Mouse (Mus musculus): ENCODE results near the gene Sstr5.

Sstr5 gene

GRCm38 (mm10) chr17:25474330-25475077, 22.6 kb downstream of the Sstr5 start:
- peak; percentile 21 for DNase-seq (ENCODE audit: low read depth, low spot score)

GRCm38 (mm10) chr17:25472044-25472443, 25.0 kb downstream of the Sstr5 start:
- no peak for DNase-seq (ENCODE audit: low read depth, low spot score)

GRCm38 (mm10) chr17:25471418-25471817, 25.7 kb downstream of the Sstr5 start:
- DNase-seq (ENCODE audit: low read depth, low spot score): no peak

- DNase-seq (ENCODE audit: low read depth, low spot score): peak; percentile 39
These were observed 27.3 kb downstream of the Sstr5 start for GRCm38 (mm10) chr17:25469798-25470197.

- no peak for DNase-seq (ENCODE audit: low read depth, low spot score)
These were observed 28.8 kb downstream of the Sstr5 start for GRCm38 (mm10) chr17:25468301-25468700.

- DNase-seq (ENCODE audit: low read depth, low spot score): no peak
These were observed 29.3 kb downstream of the Sstr5 start for GRCm38 (mm10) chr17:25467781-25468180.

- no peak for DNase-seq (ENCODE audit: low read depth, low spot score)
These were observed 30.8 kb downstream of the Sstr5 start for GRCm38 (mm10) chr17:25466257-25466656.

GRCm38 (mm10) chr17:25464091-25464490, 33.0 kb downstream of the Sstr5 start:
- DNase-seq (ENCODE audit: low read depth, low spot score): no peak

- DNase-seq (ENCODE audit: low read depth, low spot score): no peak
These were observed 33.7 kb downstream of the Sstr5 start for GRCm38 (mm10) chr17:25463326-25463945.

- no peak for DNase-seq (ENCODE audit: low read depth, low spot score)
These were observed 34.7 kb downstream of the Sstr5 start for GRCm38 (mm10) chr17:25462236-25462875.

- DNase-seq (ENCODE audit: low read depth, low spot score): no peak
These were observed 40.5 kb downstream of the Sstr5 start for GRCm38 (mm10) chr17:25456540-25456939.

- no peak for DNase-seq (ENCODE audit: low read depth, low spot score)
These were observed 42.8 kb downstream of the Sstr5 start, which contains the start of gene Tekt4 for GRCm38 (mm10) chr17:25454272-25454671. Gene Tekt4 (plus strand): TSS chr17:25454615.

GRCm38 (mm10) chr17:25452246-25452965, 44.7 kb downstream of the Sstr5 start:
- no peak for DNase-seq (ENCODE audit: low read depth, low spot score)

- DNase-seq (ENCODE audit: low read depth, low spot score): no peak
These were observed 46.8 kb downstream of the Sstr5 start for GRCm38 (mm10) chr17:25450329-25450728.

GRCm38 (mm10) chr17:25447865-25448264, 49.2 kb downstream of the Sstr5 start:
- no peak for DNase-seq (ENCODE audit: low read depth, low spot score)

GRCm38 (mm10) chr17:25445841-25446240, 51.2 kb downstream of the Sstr5 start:
- DNase-seq (ENCODE audit: low read depth, low spot score): no peak

- DNase-seq (ENCODE audit: low read depth, low spot score): no peak
These were observed 52.0 kb downstream of the Sstr5 start for GRCm38 (mm10) chr17:25445074-25445473.

- no peak for DNase-seq (ENCODE audit: low read depth, low spot score)
These were observed 54.2 kb downstream of the Sstr5 start for GRCm38 (mm10) chr17:25442889-25443288.

GRCm38 (mm10) chr17:25441417-25441816, 55.7 kb downstream of the Sstr5 start:
- no peak for DNase-seq (ENCODE audit: low read depth, low spot score)
